Mouse (Mus musculus) spleen, adult 18-20 months (tissue): ENCODE measurements around the gene Crim1.
A peak's percentile ranks its signal among the peaks of the same experiment; 100 is the strongest.

ENCODE experiments used
- DNase-seq, 2 experiments: peaks; one replicate each; pipeline ENCODE4 v3.0.0; 2022; ENCODE audit warnings: mixed read lengths in 2 of 2

The Crim1 gene

DNA sequence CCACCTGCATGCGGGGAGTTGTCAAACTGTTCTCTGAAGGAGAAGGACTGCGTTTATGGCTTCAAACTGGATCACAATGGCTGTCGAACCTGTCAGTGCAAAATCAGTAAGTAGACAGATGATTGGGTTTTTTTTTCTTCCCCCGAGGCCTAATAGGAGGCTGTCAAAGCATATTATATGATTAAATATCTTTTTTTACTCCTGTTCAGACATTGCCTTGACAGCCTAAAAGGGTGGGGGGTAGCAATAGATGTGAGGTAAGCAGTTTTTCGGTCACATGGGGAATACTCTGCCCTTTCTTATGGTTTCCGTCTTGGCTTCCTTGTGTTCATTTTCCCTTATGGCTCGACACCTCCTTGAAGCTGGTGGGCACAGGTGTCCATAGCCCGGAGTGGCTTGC, 135.2 kb downstream of the Crim1 start:
- DNase-seq: no peak

DNA sequence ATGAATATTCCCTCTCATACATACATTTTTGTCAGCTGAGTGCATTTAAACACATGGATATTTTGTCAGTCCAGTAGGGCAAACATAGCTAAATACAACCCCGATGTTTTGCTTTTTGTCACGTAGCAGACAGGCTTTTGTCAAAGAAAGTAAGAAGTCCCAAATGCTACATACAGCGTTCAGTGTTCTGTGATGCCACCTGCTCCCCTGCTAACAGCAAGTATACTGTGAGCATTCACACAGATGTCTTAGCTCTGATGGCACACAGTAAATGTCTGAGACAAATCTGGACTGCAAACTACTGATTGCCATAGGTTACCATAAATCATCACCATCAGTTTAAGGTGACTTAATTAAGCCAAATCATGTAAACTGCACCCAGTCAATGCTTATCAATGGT, 143.6 kb downstream of the Crim1 start:
- DNase-seq: no peak

DNA sequence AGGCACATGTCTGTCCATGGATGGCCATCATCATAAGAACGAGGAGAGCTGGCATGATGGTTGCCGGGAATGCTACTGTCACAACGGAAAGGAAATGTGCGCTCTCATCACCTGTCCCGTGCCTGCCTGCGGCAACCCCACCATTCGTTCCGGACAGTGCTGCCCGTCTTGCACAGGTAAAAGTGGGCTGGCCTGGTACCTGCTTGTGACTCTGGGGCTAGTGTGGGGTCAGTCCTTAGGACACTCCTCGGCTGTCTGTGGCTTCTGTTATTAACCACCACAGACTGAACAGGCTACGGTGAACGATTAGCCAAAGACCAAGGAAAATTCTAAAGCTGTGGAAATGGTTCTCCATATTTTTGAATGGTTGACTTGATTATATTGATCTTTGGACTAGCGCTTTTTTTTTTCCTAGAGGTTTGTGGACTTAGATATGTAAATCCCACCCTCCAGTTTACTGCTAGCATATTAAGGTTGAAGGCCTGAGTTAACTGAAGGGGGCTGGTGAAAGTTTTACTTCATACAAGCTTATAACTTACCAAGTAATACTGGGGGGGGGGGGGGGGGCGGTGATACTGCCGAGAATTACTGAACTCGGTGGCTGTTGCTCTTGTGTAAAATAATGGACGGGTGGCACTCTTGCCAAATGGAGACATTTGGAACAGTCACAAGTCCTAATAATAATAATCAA, 147.2 kb downstream of the Crim1 start:
- DNase-seq: no peak

DNA sequence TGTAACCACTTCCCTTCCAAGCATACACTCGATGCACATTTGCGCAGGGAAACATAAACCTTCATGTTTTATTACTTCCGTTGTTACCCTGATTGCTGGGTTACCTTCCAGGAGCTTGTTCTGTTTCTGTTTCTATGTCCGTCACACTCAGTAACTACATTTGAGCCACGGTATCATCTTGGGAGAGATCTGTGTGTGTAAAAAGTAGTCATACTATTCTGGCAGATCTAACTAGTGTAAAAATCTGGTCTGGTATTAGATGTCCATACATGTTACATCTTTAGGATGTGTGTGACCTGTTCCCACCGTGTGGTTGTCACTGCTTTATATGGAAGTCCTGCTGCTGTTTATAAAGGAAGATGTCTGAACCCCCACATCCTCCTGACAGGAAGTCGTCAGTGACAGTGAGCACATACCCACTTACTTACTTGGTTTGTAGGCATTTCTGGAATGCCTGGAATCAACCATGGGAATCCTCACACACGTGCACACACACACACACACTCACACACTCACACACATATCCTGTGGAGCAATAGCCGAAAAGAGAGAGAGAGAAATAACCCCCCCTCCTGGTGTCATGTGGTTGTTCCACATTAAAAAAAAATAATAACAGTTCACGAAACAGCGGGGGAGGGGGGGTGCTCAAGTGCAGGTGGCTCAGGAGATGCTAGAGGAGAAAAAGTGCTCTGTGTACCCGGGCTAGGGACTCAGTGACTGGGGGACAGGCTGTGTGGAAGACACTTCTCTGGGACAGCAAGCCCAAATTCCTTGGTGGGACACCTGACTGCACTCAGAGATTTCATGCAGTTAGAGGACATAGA, 151.8 kb downstream of the Crim1 start:
- peak; percentile 13 to 26 for DNase-seq

DNA sequence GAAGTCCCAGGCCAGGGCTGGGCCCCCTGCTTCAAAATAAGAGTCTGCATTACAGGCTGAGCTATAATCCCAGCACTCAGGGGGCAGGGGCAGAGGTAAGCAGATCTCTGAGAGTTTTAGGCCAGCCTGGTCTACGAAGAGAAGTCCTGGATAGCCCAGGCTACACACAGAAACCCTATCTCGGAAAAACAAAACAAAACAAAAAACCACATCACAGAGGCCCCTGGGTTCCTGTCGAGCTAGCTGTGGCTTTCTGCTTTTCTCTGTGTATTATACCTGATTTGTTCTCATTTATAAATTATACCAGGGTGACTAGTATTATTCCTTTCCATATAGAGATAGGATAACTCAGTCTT, 152.4 kb downstream of the Crim1 start:
- DNase-seq: no peak

DNA sequence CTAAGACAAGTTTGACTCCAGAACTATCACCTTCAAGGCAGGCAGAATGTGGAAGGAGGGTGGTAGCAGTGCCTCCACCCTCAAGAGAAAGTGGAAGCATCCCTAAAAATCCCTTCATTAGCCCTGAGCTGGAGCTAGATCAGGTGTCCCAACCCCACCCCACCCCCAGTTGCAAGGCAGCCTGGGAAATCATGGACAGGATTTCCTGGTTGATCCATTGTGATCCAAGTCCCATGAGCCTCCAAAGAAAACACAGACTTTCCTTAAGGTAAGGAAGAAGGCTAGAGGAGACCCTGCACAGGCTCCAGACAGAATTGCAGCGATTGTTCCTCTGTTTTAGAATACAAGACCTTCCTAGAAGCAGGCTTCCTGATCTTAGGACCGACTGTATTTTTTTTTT, 154.4 kb downstream of the Crim1 start:
- DNase-seq: no peak

DNA sequence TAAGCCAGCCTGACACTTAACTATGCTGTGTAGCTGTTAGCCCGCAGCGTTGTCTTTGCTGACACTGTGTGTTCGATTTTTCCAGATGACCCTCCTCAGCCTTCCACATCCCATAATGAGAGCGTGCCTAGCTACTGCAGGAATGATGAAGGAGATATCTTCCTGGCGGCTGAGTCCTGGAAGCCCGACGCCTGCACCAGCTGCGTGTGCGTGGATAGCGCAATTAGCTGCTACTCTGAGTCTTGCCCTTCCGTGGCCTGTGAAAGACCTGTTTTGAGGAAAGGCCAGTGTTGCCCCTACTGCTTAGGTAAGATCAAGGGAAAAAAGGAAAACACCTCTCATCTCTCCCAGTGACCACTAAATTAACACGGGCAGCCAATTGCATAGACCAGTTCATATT, 154.8 kb downstream of the Crim1 start:
- no peak for DNase-seq

DNA sequence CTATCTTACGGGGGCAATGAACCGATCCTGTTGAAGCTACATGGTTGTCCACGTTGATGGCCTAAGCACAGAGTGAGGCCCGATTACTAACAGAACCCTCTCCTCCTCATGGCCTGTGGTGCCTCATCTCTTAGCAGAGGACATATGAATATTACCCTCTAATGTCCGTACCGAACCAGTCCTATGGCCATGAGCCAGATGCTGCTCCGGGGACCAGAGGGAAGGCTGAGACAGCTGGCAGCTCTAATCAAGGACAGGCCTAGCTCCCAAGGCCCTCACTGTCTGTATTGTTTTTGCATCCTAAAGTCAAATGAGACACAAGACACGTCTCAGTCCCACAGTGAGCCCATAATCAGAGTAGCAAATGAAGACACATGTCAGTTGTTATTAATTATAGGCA, 155.6 kb downstream of the Crim1 start:
- DNase-seq: no peak

DNA sequence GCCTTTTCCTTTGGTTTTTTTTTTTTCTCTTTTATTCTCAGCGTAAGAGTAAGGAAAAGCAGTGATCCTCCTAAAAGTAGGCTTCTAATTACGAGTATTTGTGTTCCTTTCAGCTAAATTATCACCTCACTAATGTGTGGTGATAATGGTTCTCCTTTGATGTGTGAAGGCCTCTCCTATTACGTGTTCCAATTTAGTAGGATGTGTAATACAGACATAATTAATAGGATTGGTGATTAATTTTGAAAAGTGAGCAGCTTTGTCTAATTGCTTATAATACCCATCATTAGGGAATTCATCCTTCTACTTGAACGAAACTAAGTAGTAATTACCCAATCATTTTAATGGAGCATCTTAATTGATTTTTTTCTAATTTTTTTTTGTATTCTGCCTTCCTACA, 157.7 kb downstream of the Crim1 start:
- no peak for DNase-seq

DNA sequence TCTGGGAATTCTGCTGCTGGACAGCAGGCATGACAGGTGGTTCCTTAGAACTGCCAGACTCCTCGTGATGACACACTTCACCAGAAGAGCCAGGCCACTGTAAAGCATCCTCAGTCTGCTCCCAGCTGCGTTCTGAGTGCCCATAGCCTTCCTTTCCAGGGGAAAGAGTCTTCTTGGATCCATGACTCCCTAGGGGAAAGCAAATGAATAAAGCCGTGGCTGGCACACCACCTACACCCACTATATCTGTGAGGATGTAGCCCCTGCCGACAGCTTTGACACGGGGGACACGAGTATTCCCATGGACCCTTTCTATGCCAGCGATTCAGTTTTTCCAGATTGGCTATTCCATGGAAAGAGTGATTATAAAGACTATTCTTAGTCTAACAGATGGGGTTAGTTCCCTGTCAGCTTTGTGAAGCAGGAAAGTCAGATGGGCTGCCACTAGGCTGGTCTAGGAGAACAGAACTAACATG, 158.2 kb downstream of the Crim1 start:
- DNase-seq: no peak

DNA sequence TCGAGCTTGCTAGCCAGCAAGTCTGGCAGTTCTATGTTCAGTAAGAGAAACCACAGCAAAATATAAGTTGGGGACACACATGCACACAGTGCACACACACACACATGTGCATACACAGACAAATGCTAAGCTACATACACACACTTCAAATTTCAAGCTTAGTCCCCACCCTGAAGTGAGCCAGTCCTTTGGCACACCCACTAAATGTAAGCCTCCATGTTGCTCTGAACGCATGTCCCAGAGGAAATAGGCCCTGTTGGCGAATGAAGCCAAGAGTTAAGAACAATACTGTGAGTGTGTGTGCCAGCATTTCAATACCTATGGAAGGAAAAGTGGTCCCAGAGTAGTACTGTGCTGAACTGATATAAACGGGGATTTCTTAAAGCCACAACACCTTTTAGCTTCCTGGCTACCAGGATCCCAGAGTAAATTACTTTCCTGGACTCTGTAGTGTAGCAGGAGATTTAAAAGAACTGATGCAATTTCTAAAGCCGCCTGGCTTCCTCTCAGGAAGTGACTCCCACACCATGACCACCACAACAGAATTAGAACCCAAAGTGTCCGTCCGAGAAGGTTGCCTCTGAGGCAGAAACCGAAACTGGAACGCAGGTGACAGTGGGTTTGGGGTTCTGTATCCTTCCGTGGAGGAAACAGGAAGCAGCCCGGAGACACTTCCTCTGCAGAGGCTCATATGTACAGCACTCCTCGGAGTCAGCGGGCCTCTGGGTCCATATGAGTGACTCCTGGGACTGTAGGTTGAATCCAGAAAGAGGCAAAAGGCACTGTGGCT, 162.1 kb downstream of the Crim1 start:
- peak; percentile 55 to 64 for DNase-seq

DNA sequence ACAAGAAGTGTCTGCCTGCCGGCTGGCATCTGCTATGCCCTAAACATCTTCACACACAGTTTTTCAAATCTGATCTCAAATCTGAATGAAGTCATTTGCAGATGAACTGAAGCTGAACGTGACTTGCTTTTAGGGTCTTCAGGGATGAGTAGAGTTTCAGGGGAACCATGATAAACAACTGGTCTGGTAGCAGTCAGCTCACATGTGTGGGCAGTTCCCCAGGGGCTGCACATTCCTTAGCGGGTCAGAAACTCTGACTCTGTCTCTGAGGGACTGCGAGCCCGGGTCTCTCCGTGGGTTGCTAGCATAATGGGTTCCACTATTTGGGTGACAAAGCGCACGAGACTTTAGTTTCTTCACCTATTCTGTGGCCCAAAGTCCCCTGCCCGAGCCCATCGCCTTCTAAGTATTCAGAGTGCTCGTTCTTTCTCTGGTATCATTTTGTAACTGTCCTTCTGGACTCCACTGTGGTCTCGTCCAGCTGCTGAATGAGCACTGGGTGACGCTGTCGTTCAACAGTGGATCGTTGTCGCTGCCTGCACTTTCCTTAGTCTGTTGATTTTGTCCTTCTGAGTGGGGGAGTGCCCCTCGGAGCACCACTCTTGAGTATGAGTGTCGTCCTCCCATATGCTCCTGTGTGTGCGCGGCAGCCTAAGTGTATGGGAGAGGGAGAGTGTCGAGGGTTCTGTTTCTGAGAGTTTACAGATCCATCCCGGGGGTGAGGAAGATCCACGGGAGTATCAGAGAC, 164.7 kb downstream of the Crim1 start:
- no peak for DNase-seq

DNA sequence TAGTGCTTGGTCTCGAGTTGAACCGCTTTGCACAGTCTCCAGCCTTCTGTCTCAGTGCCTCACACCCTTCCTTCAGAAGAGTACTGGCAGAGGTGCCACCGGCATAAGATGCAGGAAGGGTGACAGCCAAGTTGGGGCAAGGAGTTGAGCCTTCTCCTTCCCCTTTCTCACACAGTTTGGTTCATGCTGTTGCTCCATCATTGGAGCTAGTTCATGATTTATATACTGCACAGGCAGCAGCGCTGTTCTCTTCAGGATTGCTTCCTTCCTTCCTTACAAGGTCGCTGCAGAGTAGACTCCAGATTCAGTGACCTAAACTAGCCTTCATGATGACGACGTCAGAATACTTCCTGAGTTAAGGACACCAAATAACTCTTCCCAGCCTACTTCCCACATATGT, 166.0 kb downstream of the Crim1 start:
- no peak for DNase-seq

DNA sequence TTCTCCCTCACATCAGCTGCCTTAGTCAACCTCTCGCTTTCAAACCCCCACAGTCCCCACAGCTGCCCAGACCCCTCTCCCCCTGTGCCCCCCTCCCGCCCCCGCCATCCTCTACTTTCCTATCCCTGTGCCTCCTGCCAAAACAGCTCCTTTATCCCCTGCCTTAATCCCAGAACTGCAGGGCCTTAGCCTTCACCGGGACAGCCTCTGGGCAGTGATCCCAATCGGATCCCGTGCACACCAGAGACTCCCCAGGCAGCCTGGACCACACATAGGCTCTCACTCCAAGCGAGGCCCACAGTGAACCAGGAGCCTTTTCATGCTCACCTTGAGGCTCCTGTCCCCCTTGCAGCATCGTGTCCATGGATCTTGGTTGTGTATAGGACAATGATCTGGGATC, 168.4 kb downstream of the Crim1 start:
- DNase-seq: no peak

DNA sequence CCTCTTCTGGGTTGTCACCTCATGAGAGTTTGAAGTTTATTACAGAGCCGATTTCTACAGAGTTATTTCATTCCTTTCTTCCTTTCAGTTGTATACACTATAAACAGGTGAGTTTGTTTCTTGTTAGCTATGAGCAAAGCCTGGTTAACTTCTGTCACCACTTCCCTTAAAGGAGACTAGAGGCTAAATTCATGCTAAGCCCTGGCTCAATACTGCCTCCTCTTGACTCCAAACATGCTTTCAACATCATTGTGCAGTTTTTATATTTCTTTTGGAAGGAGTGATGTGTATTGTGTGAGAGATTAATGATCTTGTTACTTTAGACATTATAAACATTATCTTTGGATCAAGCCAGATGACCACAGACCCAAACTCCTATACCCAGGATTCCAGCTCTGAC, 170.4 kb downstream of the Crim1 start:
- DNase-seq: no peak

DNA sequence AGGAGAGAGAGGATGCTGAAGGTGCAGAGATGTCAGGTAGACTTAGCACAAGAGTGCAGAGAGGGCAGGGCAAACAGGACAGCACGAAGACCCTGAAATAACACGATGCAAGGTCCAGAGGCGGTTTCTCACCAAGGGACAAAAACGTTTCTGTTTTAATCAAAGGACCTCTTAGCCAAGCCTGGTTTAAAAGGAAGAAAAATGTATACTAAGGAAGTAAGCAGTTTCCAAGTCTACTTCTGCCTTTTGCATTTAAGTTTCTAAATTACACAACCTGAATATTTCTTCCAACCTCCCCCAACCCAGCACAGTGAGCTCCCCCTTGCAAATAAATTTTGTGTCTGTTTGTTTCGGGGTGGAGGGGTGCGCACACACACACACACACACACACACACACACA, 173.1 kb downstream of the Crim1 start:
- no peak for DNase-seq

DNA sequence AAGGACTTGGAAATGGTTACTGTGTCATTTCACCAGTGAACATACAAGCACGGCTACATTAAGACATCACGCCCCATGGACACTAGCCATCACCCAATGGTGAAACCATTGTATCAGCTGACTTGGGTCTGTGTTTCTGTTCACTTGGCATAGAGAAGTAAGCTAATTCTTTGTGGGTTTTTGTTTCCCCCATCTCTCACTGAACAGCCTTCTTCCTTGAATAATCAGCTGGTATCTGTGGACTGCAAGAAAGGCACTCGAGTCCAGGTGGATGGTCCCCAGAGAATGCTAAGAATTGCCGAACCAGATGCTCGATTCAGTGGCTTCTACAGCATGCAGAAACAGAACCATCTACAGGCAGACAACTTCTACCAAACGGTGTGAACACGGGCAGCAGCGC, 173.8 kb downstream of the Crim1 start:
- no peak for DNase-seq

DNA sequence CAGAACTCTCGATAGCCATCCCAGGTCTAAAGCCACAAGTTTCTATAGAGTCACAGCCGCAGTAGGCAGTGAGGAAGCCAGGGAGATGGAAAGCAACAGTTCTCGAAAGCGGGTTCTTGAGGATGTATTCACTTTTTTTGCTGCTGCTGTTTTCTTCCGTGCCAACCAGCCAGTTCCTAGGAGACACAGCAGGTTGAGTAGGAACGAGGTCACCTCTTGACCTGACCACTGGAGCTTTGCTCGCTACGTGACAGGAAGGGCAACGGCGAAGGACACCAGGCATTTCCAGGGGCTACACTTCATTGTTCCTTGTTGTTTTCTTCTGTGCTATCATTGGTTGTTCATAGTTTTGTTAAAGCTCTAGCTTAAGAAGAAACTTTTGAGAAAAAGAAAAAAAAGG, 174.7 kb downstream of the Crim1 start:
- DNase-seq: no peak

DNA sequence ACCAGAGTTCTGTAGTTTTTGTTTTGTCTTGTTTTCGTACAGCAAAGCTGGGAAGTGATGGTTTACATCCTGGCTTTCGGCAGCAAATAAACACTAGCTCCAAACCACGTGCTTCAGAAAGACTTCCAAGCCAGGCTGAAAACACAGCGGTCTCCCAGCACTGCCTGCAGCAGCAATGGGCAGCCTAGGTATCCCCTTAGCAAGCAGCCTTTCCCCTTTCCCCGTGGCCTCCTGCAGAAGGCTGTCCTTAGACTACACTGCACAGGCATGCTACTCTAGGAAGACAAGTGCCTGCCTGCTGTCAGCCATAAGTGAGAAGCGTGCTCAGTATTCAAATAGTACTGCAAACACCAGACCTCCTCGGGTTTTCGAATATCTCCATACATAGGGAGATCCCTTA, 176.5 kb downstream of the Crim1 start:
- DNase-seq: no peak

DNA sequence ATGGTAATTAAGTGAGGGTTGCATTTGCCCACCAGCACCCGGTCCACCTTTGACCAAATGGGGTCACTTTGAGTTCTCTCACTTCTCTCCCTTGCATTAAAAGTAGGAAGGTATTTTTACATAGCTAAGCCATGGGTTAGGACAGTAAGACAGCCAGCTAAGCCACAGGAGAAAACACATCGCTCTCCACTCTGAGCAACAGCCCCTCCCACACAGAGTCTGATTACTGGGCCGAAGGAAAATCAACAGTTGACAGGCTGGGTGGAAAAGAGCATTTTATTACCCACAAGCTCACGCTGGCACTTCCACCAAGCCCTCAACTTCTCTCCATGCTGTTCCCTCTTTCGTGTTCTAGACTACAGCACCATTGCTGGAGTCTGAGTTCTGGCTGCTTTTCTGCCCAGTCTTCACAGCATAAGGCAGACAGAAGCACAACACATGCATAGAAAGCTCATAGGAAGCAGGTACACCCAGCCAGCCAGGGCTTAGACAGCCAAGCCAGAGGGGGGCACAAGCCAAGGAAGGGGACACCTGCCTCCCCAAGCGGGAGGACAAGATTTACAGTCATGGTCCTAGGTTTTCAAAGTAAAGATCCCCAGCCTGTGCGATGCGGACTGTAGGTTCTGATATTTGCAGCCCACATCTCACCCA, 179.2 kb downstream of the Crim1 start:
- no peak for DNase-seq

DNA sequence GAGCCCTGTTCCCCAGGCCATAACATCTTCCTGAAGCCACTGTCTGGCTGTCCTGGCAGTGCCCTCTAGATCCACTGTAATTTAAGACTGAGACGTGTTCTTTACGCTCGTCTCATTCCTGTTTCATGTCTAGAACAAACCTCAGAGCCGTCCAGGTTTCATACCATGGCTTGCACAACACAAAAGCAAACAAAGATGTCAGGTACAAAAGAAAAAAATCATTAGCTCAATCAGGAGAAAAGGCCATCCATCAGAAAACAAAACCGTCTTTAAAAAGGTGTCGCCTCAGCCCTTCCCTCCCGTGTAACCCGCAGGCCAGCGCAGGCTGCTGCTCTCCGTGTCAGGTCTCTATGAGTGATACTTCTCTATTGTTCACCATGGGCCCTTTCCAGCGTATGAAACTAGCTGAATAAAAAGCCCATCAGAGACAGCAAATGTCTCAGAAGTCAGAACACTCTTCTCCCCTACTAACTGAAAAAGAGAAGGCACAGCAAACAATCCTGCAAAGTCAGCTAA, 179.7 kb downstream of the Crim1 start:
- DNase-seq: no peak

DNA sequence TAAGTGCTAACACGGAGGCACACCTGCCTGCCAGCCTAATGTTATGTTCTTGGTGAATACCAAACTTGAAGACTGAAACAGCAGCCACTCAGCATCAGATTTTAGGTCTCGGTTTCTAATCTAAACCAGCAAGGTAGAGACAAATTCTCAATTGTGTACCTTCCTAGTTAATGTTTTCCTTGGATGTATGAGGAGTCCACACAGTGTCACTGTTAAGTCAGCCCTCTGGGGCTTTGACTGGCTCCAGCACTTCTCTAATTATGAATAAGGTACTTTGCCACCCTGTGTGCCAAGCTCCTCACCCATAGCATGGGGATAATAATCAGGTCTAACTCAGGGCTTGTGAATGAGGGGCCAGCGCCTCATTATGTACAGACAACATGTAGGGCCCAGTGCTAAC, 182.3 kb downstream of the Crim1 start:
- no peak for DNase-seq
